Mouse (Mus musculus) embryonic facial prominence, embryonic 14.5 days (tissue): ENCODE measurements at regions not wholly inside any gene's neighbourhood (a gene's known extent, or its start where the extent isn't known, plus 50 kb on each side); places are given as distances from the start of the nearest gene placed in this dataset.
A peak's percentile ranks its signal among the peaks of the same experiment; 100 is the strongest.
"Not testable (repeated sequence)": the region's sequence is repeated elsewhere in the genome, so short reads cannot be mapped to it uniquely, and the experiment has no call there.

Experiments used
- ATAC-seq: fragments of 200-750 bp; cut with Nextera tagmentation; 2 replicates; pipeline ENCODE4 v1.8.0; 2017; ENCODE audit warnings: low read depth, moderate number of reproducible peaks, moderate TSS enrichment
- DNase-seq: peaks from one replicate; pipeline ENCODE4 v3.0.0-alpha.2; 2015; ENCODE audit warnings: low spot score
- H3K27ac ChIP-seq: fragments of 300-500 bp; sonication (generic); replicated peaks from 2 replicates; pipeline ENCODE4 v1.5.1; 2014; ENCODE audit warnings: low read depth, mild to moderate bottlenecking, low read length, moderate library complexity
- H3K27me3 ChIP-seq: fragments of 300-500 bp; sonication (generic); replicated peaks from 2 replicates; pipeline ENCODE4 v1.6.1; 2014; ENCODE audit warnings: low read length; ENCODE audit not compliant: control insufficient read depth, insufficient read depth
- H3K36me3 ChIP-seq: fragments of 300-500 bp; sonication (generic); 2 replicates; pipeline ENCODE4 v1.6.1; 2014; ENCODE audit warnings: low read length, mixed read lengths; ENCODE audit not compliant: control insufficient read depth, insufficient read depth
- H3K4me1 ChIP-seq: fragments of 300-500 bp; sonication (generic); 2 replicates; pipeline ENCODE4 v1.6.1; 2014; ENCODE audit warnings: antibody characterized with exemption, low read length; ENCODE audit not compliant: control insufficient read depth, insufficient read depth
- H3K4me2 ChIP-seq: fragments of 300-500 bp; sonication (generic); 2 replicates; pipeline ENCODE4 v1.6.1; 2014; ENCODE audit warnings: low read depth, mild to moderate bottlenecking, low read length, moderate library complexity, mixed read lengths
- H3K4me3 ChIP-seq: fragments of 300-500 bp; sonication (generic); 2 replicates; pipeline ENCODE4 v1.5.1; 2014; ENCODE audit warnings: low read depth, mild to moderate bottlenecking, low read length
- H3K9ac ChIP-seq: fragments of 300-500 bp; sonication (generic); 2 replicates; pipeline ENCODE4 v1.6.1; 2014; ENCODE audit warnings: low read depth, mild to moderate bottlenecking, low read length, moderate library complexity, mixed read lengths
- H3K9me3 ChIP-seq: fragments of 300-500 bp; sonication (generic); 2 replicates; pipeline ENCODE4 v1.6.1; 2016; ENCODE audit warnings: low read length; ENCODE audit not compliant: control insufficient read depth
- WGBS: fragments of 180-500 bp; shearing (Covaris S2); extraction: QIAGEN DNeasy Blood & Tissue Kit; methylation state at CpG from one replicate; pipeline ENCODE4 v1.1.7; 2014; 5-methylcytosine and 5-hydroxymethylcytosine counted together

DNA sequence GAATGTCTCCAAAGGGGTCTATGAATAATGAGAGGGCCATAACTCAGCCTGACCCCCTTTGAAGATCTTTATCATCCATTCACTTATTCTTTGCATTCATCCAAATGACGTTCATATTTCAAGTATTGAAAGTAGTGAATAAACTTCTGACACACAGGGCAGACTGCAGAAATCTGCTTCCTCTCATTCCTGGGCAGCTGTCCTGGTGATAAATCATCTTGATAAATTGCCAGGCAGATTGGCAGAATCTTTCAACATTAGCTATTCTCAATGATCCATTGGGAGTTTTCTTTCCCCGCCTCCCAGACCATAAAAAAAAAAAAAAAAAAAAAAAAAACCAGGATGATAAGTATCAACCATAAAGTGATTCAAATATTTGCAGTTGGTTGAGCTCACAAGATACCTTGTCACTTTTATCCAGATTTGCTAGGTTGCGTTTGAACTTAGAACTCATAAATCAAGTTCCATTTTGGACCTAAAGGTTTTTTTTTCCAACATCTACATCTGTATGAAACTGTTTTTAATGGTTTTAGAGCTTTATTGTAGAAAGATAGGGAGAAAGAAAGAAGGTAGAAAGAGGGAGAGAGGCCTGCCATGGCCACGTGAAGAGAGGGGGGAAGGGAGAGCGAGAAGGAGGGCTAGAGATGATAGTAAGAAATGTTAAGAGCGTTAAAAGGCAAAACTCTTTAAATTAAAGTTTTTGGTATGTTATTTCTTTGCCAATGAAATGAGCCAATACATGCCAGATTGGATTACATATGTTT is 383.7 kb downstream of the Cylc2 start:
- DNase-seq (no peak), ATAC-seq (no peak)
- H3K4me1 ChIP-seq = no peaks in the 10 kb centered on the region
- H3K27me3 ChIP-seq = no peaks in the 10 kb centered on the region
- H3K9ac ChIP-seq = no peak overlapping the region
- H3K27ac ChIP-seq = no peak overlapping the region
- no peak overlapping the region for H3K4me3 ChIP-seq
- H3K9me3 ChIP-seq = no peaks in the 10 kb centered on the region
- no peaks in the 10 kb centered on the region for H3K36me3 ChIP-seq
- H3K4me2 ChIP-seq = no peak overlapping the region
- 82% methylated on average over 6 of the region's 6 CpGs for WGBS

DNA sequence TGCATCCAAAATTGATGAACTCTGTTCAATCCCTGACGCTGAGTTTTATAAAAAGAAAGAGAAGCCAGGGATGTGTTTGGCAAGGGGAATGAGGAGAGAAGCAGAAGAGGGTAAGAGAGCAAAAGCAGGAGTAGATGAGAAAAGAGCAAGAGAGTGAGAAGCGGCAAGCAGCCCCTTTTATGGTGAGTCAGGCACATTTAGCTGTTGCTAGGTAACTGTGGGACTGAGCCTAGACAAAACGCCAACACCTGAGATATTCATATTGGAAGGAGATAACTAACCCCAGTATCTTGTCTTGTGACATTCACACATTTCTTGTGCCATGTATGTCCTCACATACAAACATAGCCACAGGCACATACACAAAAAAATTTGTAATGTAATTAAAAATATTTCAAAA is 410.8 kb downstream of the Cylc2 start:
- Histone ChIP-seq H3K36me3 (no peaks in the 10 kb centered on the region), H3K4me1 (no peaks in the 10 kb centered on the region), H3K4me3 (no peak overlapping the region), H3K9me3 (no peaks in the 10 kb centered on the region), H3K4me2 (no peak overlapping the region), H3K9ac (no peak overlapping the region), H3K27me3 (no peaks in the 10 kb centered on the region), H3K27ac (no peak overlapping the region)
- no peak for ATAC-seq
- 63% methylated on average over 3 of the region's 3 CpGs for WGBS
- DNase-seq = no peak

DNA sequence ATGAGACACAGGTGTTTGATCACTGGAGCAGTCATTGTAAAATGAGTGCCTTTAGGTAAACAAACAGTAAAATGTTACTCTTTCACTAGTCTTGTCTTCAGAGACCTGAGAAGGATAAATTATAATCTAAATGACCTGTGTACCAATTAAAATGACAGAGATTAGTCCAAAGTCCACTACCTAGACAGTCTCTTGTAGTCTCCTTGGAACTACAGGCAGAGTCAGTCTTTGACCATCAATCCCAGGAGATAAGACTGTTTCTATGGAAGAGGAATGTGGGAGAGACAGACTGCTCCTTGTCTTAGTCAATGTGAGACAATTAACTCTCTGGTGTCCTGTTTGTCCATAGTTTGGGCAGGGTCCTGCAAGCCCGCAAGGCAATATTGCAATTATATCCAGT is 417.0 kb downstream of the Cylc2 start:
- H3K9me3 ChIP-seq = no peaks in the 10 kb centered on the region
- no peaks in the 10 kb centered on the region for H3K4me1 ChIP-seq
- no peaks in the 10 kb centered on the region for H3K27me3 ChIP-seq
- no peak overlapping the region for H3K4me2 ChIP-seq
- H3K9ac ChIP-seq = no peak overlapping the region
- 83% methylated on average over 1 of the region's 1 CpGs for WGBS
- no peak overlapping the region for H3K27ac ChIP-seq
- H3K4me3 ChIP-seq = no peak overlapping the region
- DNase-seq = no peak
- no peak for ATAC-seq
- no peaks in the 10 kb centered on the region for H3K36me3 ChIP-seq

DNA sequence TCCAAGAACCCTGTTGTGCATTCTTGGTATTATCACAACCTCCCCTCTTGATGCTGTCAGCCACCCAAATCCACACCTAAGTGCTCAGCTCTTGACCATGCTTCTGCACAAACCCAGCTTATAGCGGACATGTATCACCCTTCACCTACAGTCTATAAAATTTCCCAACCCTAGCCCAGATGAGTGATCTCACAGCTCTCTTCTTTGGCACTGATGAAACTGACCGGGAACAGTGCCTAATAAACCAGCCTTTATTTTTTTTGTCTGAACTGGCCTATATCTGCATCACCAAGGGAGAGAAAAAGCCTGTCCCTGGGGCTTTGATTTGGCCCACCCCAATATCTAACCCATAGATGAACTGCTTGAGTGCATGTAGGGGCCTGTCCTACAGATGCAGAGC is 440.8 kb downstream of the Cylc2 start:
- H3K27ac ChIP-seq = no peak overlapping the region
- H3K27me3 ChIP-seq = no peaks in the 10 kb centered on the region
- DNase-seq = no peak
- no peaks in the 10 kb centered on the region for H3K9me3 ChIP-seq
- H3K4me3 ChIP-seq = no peak overlapping the region
- WGBS = 82% methylated on average over 2 of the region's 2 CpGs
- no peak overlapping the region for H3K4me2 ChIP-seq
- H3K4me1 ChIP-seq = no peaks in the 10 kb centered on the region
- no peaks in the 10 kb centered on the region for H3K36me3 ChIP-seq
- H3K9ac ChIP-seq = no peak overlapping the region
- no peak for ATAC-seq

DNA sequence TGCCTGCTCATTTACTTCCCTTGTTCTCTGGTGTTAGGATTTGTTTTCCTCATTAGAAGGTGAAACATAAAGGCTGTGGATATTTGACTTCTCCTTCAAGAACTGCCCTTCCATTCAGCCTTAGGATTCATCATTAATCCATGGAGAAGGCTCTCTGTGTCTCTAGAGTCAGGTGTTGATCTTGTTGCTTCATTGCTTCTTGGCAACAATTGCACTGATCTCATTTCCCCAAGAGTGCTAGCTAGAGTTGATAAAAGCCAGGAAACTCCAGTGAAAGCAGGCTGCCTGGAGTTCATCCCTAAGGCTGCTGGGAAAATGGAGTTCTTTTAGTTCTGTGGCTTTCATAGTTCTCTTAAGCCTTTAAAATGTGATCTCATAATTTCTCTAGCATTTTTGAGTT is 441.8 kb downstream of the Cylc2 start:
- ATAC-seq (no peak), DNase-seq (peak; percentile 49)
- no peak overlapping the region for H3K4me2 ChIP-seq
- no peaks in the 10 kb centered on the region for H3K27me3 ChIP-seq
- H3K4me3 ChIP-seq = no peak overlapping the region
- no peaks in the 10 kb centered on the region for H3K9me3 ChIP-seq
- no peak overlapping the region for H3K27ac ChIP-seq
- no peaks in the 10 kb centered on the region for H3K4me1 ChIP-seq
- no peak overlapping the region for H3K9ac ChIP-seq
- H3K36me3 ChIP-seq = no peaks in the 10 kb centered on the region

DNA sequence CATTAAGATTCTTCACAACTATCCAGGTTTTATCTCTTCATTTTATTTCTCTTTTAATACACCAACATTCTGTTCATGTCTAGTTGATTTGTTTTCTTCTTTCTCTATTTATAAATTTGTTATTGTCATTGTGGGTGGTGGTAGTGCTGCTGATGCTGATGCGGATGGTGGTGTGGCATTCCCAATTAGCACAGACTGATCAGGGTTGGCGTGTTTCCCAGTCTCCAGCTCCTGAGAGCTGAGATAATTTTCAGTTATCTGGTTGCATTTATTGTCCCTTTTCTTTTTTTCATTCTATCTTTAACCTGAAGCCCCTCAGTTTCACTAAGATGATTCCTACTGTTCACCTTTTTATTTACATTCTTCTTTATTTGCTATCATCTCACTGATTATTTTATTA is 455.0 kb downstream of the Cylc2 start:
- H3K4me3 ChIP-seq = no peak overlapping the region
- no peak overlapping the region for H3K9ac ChIP-seq
- H3K4me1 ChIP-seq = no peaks in the 10 kb centered on the region
- H3K27ac ChIP-seq = no peak overlapping the region
- no peak overlapping the region for H3K4me2 ChIP-seq
- no peaks in the 10 kb centered on the region for H3K27me3 ChIP-seq
- DNase-seq (no peak), ATAC-seq (no peak)
- no peaks in the 10 kb centered on the region for H3K9me3 ChIP-seq
- no peaks in the 10 kb centered on the region for H3K36me3 ChIP-seq
- WGBS = 87% methylated on average over 2 of the region's 2 CpGs

DNA sequence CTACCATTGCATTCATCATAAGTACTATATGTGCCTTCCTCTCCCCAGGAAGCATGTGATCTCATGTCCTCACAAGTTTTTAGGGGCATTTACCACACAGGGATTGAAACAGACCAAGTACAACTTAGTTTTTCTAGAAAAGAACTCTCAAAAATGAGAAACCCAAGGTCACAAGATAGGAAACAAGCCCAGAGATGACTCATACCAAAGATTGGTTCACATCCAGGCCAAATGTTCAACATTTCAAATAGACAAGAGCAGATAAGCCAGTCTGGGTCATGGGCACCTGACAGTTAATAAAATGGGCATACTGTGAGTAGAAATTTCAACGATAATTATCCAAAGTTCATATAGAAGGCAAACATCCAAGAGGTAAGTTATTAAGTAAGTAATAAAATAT is 457.9 kb downstream of the Cylc2 start:
- no peak overlapping the region for H3K27ac ChIP-seq
- no peak overlapping the region for H3K4me3 ChIP-seq
- no peak for ATAC-seq
- H3K4me2 ChIP-seq = no peak overlapping the region
- no peaks in the 10 kb centered on the region for H3K9me3 ChIP-seq
- no peak overlapping the region for H3K9ac ChIP-seq
- no peaks in the 10 kb centered on the region for H3K36me3 ChIP-seq
- no peaks in the 10 kb centered on the region for H3K4me1 ChIP-seq
- WGBS = 81% methylated on average over 1 of the region's 1 CpGs
- DNase-seq = no peak
- H3K27me3 ChIP-seq = no peaks in the 10 kb centered on the region

DNA sequence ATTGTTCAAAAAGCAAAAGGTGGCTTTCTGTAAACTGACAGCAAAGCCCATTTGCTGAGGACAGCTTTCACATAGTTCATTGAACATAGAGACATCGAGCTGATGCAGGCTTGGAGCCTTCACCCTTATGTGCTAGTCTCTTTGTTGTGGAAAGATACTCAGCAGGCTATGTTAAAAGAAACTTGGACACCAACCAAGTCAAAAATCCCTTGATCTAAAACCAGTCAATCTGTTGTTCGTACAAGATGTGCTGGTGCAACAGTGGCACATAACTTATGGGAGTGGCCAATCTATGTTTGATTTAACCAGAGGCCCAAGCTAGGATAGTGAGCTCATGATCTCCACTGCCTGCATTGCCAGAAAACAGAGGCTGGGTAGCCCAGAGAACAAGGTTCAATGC is 462.6 kb downstream of the Cylc2 start:
- H3K27ac ChIP-seq = no peak overlapping the region
- H3K36me3 ChIP-seq = no peaks in the 10 kb centered on the region
- no peak overlapping the region for H3K9ac ChIP-seq
- DNase-seq (no peak), ATAC-seq (no peak)
- 58% methylated on average over 2 of the region's 2 CpGs for WGBS
- no peak overlapping the region for H3K4me2 ChIP-seq
- H3K27me3 ChIP-seq = no peaks in the 10 kb centered on the region
- no peak overlapping the region for H3K4me3 ChIP-seq
- no peaks in the 10 kb centered on the region for H3K4me1 ChIP-seq
- no peaks in the 10 kb centered on the region for H3K9me3 ChIP-seq

DNA sequence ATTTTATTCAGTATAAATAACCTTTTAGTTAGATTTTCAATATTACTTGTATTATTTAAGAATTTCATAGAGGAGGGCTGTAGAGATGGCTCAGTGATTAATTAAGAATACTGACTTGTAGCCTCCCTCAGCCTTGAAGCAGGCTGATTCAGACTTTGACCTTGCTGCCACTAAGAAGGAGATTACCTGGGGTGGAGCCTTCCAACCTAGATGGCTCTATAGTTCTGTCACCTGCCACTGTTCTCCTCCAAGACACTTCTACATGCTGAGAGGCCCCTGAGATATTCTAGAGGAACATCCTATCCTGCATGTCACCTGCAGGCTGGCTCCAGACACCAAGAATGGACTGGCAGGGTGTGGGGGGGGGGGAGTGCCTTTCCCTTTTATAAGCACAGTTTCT is 466.9 kb downstream of the Cylc2 start:
- H3K9ac ChIP-seq, H3K4me2 ChIP-seq, H3K36me3 ChIP-seq, H3K4me1 ChIP-seq, H3K4me3 ChIP-seq, DNase-seq, ATAC-seq, H3K27ac ChIP-seq, H3K9me3 ChIP-seq, H3K27me3 ChIP-seq: not testable (repeated sequence)
